Mouse (Mus musculus) MEL (cell line): Measurements from ENCODE around the gene Ttc16.

Experiments
- CTCF ChIP-seq, 3 experiments: IDR thresholded peaks in 2 of 3; conservative IDR thresholded peaks in 1 of 3; 2 replicates each; pipeline ENCODE4 v1.5.1; 2011 to 2012; ENCODE audit warnings: low read length in 3 of 3, low read depth in 2 of 3, mild to moderate bottlenecking in 2 of 3, improper control_type of control experiment in 1 of 3, inconsistent platforms in 1 of 3, mixed read lengths in 1 of 3, moderate library complexity in 1 of 3; ENCODE audit not compliant: control insufficient read depth in 1 of 3, insufficient read depth in 1 of 3, poor library complexity in 1 of 3, severe bottlenecking in 1 of 3
- POLR2A ChIP-seq, 2 experiments: IDR thresholded peaks; 2 replicates each; pipeline ENCODE4 v1.6.1; 2011 to 2012; ENCODE audit warnings: low read length in 2 of 2, mild to moderate bottlenecking in 2 of 2, control low read depth in 1 of 2, improper control_type of control experiment in 1 of 2, low read depth in 1 of 2, moderate library complexity in 1 of 2; ENCODE audit not compliant: control insufficient read depth in 1 of 2, insufficient read depth in 1 of 2, poor library complexity in 1 of 2
- POLR2AphosphoS5 ChIP-seq: IDR thresholded peaks from 2 replicates; pipeline ENCODE4 v1.6.1; 2012; ENCODE audit warnings: low read depth, borderline replicate concordance, mild to moderate bottlenecking, inconsistent platforms, low read length, moderate library complexity, mixed read lengths
- SIN3A ChIP-seq: IDR thresholded peaks from 2 replicates; pipeline ENCODE4 v1.6.1; 2012; ENCODE audit warnings: low read length, improper control_type of control experiment, inconsistent platforms
- TBP ChIP-seq: IDR thresholded peaks from 2 replicates; pipeline ENCODE4 v1.8.0; 2011; ENCODE audit warnings: low read depth, low read length, improper control_type of control experiment

- no peak for TF ChIP-seq POLR2A (IDR thresholded peaks at IDR 0.05; ENCODE audit: control insufficient read depth in 1 of 2, insufficient read depth in 1 of 2, low read depth in 1 of 2, low read length in 2 of 2, poor library complexity in 1 of 2)
- TF ChIP-seq POLR2AphosphoS5: no peak
- no peak for TF ChIP-seq TBP
- no peak for TF ChIP-seq CTCF (IDR thresholded peaks at IDR 0.05 in 2 of 3, conservative IDR thresholded peaks at IDR 0.05 in 1 of 3; ENCODE audit: control insufficient read depth in 1 of 3, insufficient read depth in 1 of 3, low read depth in 2 of 3, low read length in 3 of 3, poor library complexity in 1 of 3, severe bottlenecking in 1 of 3)
- TF ChIP-seq SIN3A: no peak
Measured at GRCm38 (mm10) chr2:32718761-32719160, 56.7 kb downstream of the Ttc16 start.
